Mouse (Mus musculus) 416B (cell line): Measurements from ENCODE around the gene Dlg2.

Experiments used
- DNase-seq: peaks from one replicate; pipeline ENCODE4 v3.0.0; 2011; ENCODE audit warnings: low read depth

The Dlg2 gene

DNA sequence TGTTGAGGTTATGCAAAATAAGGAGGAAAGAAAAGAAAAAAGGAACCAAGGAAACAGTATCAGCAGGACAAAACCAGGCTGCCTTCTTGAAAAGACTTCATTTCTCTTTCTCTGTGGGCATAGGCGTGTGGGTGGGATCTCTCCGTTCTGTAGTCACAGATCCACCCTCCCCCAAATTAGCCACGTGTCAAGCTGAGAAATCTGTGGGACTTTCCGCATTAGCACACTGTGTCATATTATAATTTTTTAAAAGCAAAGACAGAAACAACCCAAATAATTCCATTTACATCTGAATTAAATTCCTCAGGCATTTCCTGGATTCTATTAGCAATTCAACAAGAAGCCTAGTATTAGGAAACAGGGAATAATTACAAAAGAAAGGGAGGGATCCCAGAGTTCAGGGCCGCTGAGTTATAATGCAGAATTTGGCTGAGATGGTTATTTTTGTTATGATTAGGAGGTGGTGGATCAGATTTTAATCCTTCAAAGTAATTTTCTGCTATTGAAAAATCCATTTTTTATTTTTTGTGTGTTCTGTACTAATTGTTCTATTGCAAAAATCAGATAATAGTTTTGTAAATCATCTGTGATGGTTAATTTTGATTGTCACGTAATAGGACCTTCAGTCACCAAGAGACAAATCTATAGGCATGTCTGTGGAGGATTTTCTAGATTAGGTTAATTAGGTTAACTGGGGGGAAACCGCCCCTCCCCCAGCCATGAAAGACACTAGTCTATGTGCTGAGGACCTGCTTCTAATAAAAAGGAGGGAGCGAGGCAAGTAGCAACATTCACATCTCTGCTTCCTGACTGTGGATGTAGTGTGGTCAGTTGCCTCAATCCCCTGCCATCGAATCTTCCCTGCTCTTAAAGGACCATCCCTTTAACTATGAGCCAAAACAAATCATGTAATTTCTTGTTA is 63.3 kb downstream of the Dlg2 start:
- no peak for DNase-seq

DNA sequence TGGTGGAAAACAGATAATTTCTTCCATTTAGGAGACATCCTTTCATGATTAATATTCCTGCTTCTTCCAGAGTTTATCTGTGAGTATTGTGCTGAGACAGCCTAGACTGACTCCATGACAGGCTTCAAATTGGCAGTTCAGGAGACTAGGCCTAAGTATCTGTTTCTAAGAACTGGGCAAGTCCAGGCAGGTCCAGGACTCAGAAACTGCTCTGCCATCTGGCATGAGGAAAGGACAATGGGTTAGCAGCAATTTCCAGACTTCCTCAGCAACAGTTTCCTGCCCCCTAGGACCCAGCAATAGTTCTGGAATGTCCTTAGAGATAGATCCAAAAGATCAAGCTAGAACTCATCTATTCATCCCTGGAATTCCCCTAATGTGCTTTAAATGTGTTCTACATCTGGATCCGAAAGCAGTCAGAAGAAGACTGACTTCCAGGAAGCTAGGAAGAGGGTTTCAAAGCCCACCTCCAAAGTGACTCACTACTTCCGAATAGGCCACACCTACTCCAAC is 64.4 kb downstream of the Dlg2 start:
- DNase-seq = no peak

DNA sequence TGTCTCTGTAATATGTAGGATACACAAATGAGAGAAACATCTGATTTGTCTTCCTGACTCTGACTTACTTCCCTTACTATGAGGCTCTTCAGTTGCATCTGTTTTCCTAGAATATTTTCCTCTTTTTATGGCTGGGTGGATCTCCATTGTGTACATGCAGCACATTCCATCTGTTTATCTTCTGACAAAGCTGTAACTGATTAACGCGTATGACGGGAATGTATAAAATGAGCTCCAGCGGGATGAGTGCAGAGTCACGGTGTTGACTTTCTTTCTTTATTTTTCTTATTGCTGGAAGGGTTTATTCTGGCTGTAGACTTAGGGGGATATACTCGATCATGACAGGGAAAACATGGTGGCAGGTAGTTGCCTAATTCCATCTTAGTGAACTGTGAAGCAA is 76.9 kb downstream of the Dlg2 start:
- no peak for DNase-seq

DNA sequence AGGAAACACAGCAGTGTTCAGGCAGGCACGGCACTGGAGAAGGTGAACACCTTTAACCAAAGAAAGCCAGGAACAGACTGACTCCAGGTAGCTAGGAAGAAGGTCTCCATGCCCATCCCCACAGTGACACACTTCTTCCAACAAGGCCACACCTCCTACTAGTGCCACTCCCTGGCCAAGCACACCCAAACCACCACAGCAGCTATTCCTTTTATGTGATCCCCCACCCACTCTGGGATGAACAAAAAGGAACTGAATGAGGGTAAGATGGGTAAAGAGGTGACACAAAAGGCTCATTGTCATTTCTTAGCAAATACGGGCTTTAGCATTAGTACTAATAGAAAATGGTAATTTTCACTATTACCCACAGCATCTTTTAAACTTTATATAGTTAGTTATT is 77.9 kb downstream of the Dlg2 start:
- DNase-seq = no peak

DNA sequence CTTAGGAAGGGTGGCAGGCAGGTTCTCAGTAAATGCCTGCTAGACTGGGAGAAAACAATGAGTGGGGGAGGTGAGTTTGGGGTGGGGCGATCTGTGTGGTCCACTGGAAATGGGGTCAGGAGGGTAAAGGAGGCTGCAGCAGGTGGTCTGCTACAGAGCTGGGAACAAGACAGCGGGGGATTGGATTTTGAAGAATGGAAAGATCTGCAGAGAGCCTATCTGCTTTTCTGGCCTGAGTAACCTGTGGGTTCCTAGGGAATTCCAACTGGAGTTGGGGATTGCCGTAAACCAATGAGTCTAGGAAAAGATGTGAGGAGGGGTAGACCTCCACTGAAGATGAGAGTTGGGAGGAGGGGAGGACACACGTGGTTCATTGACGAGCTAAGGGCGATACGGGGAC is 92.7 kb downstream of the Dlg2 start:
- DNase-seq = no peak

DNA sequence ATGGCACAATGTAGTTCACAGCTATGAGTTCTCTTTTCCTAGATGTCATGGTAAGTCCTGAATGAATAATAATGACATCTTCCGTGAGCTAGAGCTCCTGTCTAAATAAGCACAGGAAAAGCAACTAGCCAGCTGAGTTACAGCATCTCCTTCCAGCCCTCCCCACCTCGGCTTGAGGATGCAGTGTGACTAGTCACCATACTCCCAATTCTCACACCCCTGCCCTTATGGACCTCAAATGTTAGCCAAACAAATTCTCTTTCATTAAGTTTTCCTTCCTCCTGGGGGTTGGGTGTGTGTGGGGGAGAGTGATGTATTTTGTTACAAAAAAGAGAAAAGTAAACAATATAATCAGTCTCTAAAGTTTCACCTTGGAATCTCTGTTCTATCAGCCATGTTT is 111.3 kb downstream of the Dlg2 start:
- DNase-seq = no peak

DNA sequence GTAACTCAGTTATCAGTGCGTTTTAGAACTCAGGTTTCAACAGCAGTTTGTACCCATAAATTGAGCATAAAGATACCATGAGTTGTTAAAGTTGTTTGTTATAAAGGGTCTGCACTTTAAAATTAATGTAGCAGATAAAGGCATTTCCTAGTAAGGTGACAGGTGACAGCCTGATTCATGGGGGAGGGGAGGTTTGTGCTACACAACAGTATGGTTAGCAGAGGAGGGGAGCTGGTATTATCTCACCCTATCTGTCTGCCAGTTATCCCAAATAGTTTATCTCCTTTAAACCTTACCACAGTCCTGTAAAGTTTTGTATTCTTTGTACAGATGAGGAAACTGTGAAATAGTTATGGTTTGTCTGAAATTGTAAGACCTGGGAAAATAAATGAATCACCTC is 111.8 kb downstream of the Dlg2 start:
- DNase-seq = no peak

DNA sequence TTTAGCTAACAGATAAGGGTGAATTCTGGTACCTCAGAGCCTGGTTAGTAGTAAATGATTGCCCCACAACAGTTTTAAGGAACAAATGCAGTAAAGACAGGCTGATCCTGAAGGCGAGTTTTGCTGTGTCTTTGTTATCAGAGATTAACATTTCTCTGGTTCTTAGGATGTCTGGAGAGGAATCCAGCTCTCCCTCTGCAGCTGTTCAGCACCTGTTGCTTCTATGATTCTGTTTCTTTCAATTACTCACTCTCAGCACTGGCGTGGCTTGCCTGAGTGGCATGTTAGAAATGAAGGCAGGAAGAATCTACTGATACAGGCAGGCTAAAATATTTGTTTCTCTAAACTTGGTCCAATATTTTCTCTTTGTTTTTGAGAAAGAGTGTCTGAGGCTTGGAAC is 133.3 kb downstream of the Dlg2 start:
- DNase-seq = no peak

DNA sequence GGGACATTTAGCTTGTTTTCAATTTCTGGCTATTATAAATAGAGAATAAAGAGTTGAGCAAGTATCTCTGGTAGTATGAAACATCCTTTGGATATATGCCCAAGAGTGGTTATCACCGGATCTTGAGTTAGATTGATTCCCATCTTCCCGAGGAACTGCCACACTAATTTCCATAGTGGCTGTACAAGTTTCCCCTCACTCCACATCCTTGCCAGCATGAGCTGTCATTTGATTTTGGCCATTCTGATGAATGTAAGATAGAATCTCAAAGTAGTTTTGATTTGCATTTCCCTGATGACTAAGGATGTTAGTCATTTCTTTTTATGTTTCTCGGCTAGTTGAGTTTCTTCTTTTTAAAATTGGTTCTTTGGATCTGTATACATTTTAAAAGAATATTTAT is 154.1 kb downstream of the Dlg2 start:
- no peak for DNase-seq

DNA sequence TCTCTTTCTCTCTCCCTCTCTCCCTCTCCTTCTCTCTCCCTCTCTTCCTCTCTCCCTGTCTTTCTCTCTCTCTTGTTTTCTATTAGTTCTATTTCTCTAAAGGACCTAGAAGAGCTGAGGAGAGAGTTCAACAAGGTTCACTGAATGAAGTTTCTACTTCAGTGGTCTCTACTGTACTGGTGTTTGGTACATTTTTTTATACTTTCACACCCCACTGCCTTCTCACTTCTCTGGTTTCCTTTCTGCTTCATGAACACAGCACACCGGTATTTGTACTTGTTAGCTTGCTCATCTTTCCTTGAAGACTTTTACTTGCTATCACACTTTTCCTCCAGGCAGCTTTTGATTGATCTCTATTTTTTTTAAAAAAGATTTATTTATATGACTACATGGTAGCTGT is 173.0 kb downstream of the Dlg2 start:
- DNase-seq = no peak

DNA sequence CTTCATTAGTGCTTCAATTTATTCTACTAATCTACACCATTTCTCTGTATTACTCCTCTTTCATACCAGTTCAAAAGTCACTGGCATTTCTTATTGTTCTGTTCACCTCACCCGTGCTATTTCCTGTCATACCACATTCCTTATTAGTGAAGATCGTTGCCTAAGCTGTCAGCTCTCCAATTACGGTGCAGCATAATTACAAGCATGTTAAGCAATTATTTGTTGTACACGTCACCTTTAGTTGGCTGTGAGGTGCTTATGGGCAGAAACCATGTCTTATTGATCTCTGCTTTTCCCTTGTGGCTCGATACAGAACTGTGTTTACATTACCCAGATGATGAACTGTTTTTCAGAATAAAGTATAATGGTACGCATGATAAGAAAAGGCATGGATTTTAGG is 174.7 kb downstream of the Dlg2 start:
- DNase-seq = no peak

DNA sequence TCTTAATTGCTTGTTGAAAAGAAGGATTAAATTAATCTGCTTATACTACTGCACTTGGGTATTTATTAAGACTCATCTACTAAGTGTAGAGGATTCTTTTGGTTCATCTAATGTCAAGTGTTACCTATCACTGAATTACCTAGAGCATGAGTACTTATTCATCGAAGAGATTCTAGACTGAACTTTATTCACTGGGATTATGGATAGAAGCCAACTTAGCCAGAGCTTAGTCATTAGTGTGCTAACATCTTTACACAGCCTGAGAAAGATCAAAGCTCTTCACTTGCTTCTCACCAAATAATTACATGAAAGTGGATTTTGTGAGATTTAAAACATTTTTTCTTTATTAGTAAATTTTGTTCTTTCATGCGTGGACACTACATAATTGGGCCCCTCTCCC is 175.1 kb downstream of the Dlg2 start:
- DNase-seq = no peak

DNA sequence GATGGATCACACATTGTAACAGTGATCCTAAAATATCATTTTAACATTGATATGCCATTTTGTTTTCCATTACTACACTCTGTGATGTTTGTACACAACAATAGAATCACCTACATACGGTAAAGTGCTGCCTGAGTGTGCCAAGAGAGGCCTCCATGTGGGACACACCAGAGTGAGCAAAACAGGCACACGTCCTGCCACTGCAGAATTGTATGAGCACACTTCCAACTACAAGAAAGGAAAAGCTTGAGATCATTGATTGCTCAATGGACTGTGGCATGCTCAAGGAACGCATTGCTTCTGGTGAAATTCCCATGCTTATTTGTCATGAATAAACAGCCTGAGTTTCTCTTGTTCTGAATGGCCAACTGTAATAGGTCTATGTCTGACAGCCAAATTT is 182.1 kb downstream of the Dlg2 start:
- no peak for DNase-seq

DNA sequence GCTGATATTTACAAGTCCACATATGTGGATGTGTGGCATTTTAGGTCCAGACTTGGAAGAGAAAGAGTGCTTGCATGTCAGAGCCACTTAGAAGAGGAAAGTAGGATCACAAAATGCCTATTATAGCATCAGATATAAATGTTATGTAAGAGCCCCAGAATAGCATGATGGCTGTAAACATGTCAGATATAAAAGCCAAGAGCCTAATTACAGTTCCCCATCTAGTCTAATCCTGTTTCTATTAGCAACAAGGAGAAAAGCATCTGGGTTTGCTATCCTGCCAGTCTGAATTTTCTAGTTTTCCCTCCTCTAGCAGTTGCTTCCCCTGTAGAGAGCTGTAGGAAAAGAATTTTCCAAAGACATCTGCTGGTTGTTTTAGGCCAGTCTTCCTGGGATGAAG is 217.6 kb downstream of the Dlg2 start:
- no peak for DNase-seq

DNA sequence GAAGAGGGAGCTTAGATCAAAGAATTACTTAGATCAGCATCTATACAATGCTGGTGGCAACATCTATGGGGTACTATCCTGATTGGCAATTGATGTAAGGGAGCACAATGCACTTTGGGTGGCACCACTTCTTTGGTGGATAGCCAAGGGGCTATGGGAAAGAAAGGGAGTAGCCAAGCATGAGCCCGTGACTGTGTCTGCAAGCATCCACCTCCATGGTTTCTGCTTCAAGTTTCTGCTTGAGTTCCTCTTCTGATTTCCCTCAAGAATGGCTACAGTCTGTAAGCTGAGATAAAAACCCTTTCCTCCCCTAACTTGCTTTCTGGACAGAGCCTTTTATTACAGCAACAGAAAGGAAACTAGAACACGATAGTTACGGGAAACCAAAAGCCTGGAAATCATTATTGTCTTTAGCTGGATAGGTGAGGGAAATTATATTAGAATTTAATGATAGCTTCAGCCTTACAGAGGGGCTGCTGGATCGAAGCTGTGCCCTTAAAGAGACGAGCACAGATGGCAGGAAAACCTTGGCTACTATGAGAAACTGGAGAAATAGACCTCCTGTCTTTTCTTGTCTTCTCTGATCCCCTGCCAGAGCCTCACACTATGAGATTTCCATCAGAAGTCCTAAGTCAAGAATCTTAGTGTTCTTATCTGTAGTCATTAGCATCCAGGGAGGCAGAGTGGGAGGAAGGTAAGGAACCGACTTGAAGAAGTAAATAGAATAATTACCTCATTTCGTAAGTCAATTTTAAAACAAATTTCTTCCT is 219.9 kb downstream of the Dlg2 start:
- no peak for DNase-seq

DNA sequence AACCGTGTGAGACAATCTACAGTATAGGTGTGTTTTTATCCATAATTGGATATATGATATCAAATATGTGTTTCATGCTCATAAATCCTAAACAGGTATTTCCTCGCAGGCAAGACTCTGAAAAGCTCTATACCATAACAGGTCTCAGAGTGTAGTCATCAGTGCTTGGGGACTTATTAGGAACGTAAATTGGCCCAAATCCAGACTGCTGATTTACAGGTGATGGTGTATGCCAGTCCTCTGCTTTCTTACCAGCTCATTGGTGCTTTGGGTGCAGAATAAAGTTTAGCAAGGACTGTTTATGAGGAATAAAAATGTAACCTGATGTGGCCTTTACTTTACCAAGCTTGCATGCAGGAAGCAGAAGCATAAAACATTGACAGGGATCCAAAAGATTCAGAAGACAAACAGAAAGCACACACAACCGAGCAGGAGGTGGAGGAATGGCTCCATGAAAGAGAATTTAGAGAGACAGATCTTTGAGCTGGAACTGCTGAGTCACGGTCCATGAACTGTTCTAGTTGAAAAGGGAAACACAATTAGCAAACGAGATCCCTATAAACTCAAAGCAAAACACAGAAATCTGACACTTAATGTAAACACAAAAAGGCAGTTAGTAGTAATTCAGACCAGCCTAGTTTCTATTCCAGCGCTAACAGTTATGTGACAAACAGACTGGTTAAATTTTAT is 226.8 kb downstream of the Dlg2 start:
- peak; percentile 8 for DNase-seq

DNA sequence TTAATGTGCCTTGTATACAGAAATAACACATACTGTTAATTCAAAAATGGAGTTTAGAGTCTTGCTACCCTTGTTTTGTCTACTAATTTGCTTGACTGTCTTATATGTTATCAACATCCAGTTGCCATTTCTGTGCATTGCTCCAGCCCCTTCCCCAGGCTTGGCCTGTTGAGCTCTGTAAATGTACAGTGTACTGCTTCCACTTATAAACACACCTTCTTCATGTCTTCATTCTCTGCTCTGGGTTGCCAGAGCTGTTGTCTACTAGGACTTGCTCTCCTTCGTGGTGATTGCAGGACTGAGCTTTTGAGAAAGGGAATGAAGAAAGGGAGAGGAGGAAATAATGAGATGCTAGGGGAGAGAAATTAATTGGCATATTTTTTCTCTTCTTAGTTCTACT is 227.5 kb downstream of the Dlg2 start:
- DNase-seq = no peak

DNA sequence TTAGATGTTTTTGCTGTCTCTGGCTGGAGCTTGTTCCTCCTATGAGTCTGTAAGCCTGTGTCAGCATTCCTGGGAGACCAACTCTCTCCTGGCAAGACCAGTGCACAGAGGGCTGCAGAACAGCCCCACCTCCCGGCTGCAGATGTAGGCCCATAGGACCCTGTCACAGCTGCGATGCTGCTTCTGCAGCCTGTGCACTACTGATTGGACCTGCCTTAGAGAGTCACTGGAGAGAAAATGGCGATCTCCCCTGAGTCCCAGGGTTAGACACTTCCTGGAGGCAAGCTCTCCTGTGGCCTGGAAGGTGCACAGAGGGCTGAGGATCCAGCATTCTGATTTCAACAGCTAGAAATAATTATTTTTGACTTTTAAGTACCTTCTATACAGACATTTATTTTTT is 257.6 kb downstream of the Dlg2 start:
- DNase-seq = no peak

DNA sequence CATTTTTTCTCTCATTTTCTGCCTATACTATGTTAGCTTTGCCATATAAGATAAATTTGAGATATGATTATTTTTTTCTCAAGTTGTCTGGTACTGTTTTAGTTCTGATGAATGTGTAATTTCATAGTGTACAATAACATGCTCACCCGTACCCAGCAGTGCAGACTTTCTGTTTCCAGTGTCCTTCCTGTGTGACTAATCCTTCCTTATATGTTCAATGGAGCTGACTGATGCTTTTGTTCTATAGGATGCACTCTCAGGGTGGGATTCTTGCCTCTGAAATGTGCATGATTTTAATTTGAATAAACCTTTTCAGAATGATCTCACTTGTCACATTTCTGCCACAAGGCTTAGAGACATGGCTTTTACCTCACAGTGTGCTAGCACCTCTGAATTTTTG is 259.9 kb downstream of the Dlg2 start:
- DNase-seq = no peak

DNA sequence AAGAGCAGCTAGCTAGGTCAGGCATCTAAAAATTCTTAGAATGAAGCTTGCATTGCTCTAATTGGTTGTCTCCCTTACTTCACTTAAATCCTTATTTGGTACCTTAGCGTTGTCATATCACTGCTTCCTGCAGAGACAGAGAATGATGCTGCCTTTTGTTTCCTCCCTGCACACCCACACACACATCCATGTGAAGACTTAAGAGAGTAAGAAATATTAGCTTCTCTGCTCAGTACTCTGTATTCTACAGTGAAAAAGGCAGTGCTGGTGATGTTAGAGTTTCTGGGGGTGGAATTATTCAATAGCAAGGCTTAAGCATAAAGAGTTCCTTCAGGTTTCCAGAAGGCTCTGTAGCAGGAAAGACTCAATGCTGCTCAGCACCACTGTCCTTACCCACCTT is 272.2 kb downstream of the Dlg2 start:
- no peak for DNase-seq

DNA sequence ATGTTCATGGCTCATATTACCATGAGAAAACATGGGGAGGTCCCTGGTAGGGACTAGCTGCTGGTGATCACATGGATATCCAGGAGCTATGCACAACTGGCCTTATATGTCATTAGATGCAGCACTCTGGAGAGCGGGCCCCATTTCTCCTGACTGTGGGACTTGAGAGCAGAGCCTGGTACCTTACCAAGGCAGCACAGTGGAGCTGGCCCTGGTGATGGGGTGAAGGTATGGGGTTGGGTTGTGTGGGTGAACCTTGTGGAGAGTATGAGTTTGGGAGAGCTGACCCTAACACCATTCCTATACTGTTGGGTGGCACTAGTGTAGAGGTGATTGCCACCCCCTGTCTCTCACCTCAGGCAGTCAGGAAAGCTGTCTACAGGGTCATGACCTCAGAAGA is 311.5 kb downstream of the Dlg2 start:
- no peak for DNase-seq

DNA sequence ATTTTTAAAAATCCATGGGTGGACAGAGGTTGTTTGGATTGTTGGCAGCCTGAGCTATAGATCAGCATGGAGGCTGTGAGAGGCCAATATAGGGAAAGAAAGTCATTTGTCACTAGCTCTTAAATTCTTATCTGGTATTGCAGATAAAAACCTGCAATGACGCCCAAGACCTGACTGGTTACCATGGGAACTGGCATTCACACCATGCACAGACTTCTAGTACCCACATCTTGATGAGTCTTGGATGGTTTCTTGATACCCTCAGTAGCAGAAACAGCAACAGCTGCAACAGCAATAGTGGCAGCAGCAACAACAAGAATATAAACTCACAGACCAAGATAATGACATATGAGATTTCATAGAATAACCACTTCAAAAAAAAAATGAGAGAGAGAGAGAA is 315.1 kb downstream of the Dlg2 start:
- no peak for DNase-seq

DNA sequence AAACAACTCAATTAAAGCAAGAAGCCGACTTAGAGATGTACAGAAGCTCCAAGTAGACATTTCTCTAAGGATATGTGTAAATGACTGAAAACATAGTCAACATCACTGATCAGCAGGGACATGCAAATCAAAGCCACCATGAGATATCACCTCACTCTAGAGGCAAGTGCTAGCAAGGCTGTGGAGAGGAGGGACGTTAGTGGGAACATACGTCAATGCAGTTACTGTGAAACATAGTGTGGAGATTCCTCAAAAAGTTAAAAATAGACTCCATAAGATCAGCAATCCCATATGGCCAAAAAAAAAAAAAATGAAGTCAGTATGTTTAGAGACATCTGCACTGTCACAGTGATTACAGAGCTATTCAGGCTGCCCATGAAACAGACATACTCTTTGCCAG is 349.2 kb downstream of the Dlg2 start:
- no peak for DNase-seq
